Mouse (Mus musculus): ENCODE measurements around the gene Med13l. TPM values are rescaled to one million over a fixed set of nuclear protein-coding genes. Genes with fewer than 3 reads are reported as not detected.

Med13l gene
- polyA plus RNA-seq, 1 experiment from 2014 or later: 18.6 TPM

GRCm38 (mm10) chr5:118535130-118535529 is 25.3 kb upstream of the Med13l start:
- Histone ChIP-seq H3K9me3 (ENCODE audit: control insufficient read depth, low read length) (no peaks in the 10 kb centered on the region), H3K9ac (replicated peaks; ENCODE audit: low read depth, low read length) (no peak overlapping the region), H3K27ac (ENCODE audit: low read depth, low read length) (no peak overlapping the region), H3K4me1 (ENCODE audit: control insufficient read depth, insufficient read depth, low read length) (0 out of 2 replicates have a peak, but pooled peaks cover 4% of the 10 kb centered on the region), H3K4me2 (ENCODE audit: low read depth, low read length) (no peak overlapping the region), H3K36me3 (ENCODE audit: control insufficient read depth, insufficient read depth, low read length) (no peaks in the 10 kb centered on the region), H3K4me3 (ENCODE audit: low read depth, low read length) (no peak overlapping the region), H3K27me3 (ENCODE audit: control insufficient read depth, insufficient read depth, low read length) (no peaks in the 10 kb centered on the region)
- ATAC-seq (ENCODE audit: low read depth): no peak
- 55% methylated on average over 8 of the region's 8 CpGs for WGBS

- no peaks in the 10 kb centered on the region for H3K27me3 ChIP-seq (ENCODE audit: control insufficient read depth, insufficient read depth, low read length)
- 41% methylated on average over 5 of the region's 5 CpGs for WGBS
- H3K9me3 ChIP-seq (ENCODE audit: control insufficient read depth, low read length): no peaks in the 10 kb centered on the region; the same call in 1 of the 2 replicates
- H3K4me1 ChIP-seq (ENCODE audit: control insufficient read depth, insufficient read depth, low read length): no peaks in the 10 kb centered on the region
- no peak for ATAC-seq (ENCODE audit: low read depth)
- no peak overlapping the region for H3K27ac ChIP-seq (ENCODE audit: low read depth, low read length)
- no peak overlapping the region for H3K4me3 ChIP-seq (ENCODE audit: low read depth, low read length)
- no peak overlapping the region for H3K4me2 ChIP-seq (ENCODE audit: low read depth, low read length)
- no peaks in the 10 kb centered on the region for H3K36me3 ChIP-seq (ENCODE audit: control insufficient read depth, insufficient read depth, low read length)
- no peak overlapping the region for H3K9ac ChIP-seq (replicated peaks; ENCODE audit: low read depth, low read length)
These were observed 22.0 kb upstream of the Med13l start for GRCm38 (mm10) chr5:118538487-118538886.

GRCm38 (mm10) chr5:118543816-118544215 is 16.7 kb upstream of the Med13l start:
- H3K4me3 ChIP-seq (ENCODE audit: low read depth, low read length): no peak overlapping the region
- no peak overlapping the region for H3K27ac ChIP-seq (ENCODE audit: low read depth, low read length)
- no peak overlapping the region for H3K9ac ChIP-seq (replicated peaks; ENCODE audit: low read depth, low read length)
- H3K9me3 ChIP-seq (ENCODE audit: control insufficient read depth, low read length): no peaks in the 10 kb centered on the region; the same call in 1 of the 2 replicates
- no peaks in the 10 kb centered on the region for H3K4me1 ChIP-seq (ENCODE audit: control insufficient read depth, insufficient read depth, low read length)
- no peak for ATAC-seq (ENCODE audit: low read depth)
- 93% methylated on average over 2 of the region's 2 CpGs for WGBS
- no peaks in the 10 kb centered on the region for H3K36me3 ChIP-seq (ENCODE audit: control insufficient read depth, insufficient read depth, low read length)
- H3K27me3 ChIP-seq (ENCODE audit: control insufficient read depth, insufficient read depth, low read length): no peaks in the 10 kb centered on the region
- H3K4me2 ChIP-seq (ENCODE audit: low read depth, low read length): no peak overlapping the region

GRCm38 (mm10) chr5:118550493-118550892 is 10.0 kb upstream of the Med13l start:
- no peak overlapping the region for H3K27ac ChIP-seq (ENCODE audit: low read depth, low read length)
- no peak overlapping the region for H3K4me3 ChIP-seq (ENCODE audit: low read depth, low read length)
- WGBS: 74% methylated on average over 5 of the region's 5 CpGs
- no peaks in the 10 kb centered on the region for H3K4me1 ChIP-seq (ENCODE audit: control insufficient read depth, insufficient read depth, low read length)
- H3K9me3 ChIP-seq (ENCODE audit: control insufficient read depth, low read length): no peaks in the 10 kb centered on the region
- H3K27me3 ChIP-seq (ENCODE audit: control insufficient read depth, insufficient read depth, low read length): no peaks in the 10 kb centered on the region
- H3K4me2 ChIP-seq (ENCODE audit: low read depth, low read length): no peak overlapping the region
- no peak for ATAC-seq (ENCODE audit: low read depth)
- no peaks in the 10 kb centered on the region for H3K36me3 ChIP-seq (ENCODE audit: control insufficient read depth, insufficient read depth, low read length)
- no peak overlapping the region for H3K9ac ChIP-seq (replicated peaks; ENCODE audit: low read depth, low read length)

GRCm38 (mm10) chr5:118553290-118553689 is 7.2 kb upstream of the Med13l start:
- no peaks in the 10 kb centered on the region for H3K36me3 ChIP-seq (ENCODE audit: control insufficient read depth, insufficient read depth, low read length)
- ATAC-seq (ENCODE audit: low read depth): no peak

GRCm38 (mm10) chr5:118555305-118555704 is 5.2 kb upstream of the Med13l start:
- no peak overlapping the region for H3K4me3 ChIP-seq (ENCODE audit: low read depth, low read length)
- H3K4me2 ChIP-seq (ENCODE audit: low read depth, low read length): no peak overlapping the region
- no peaks in the 10 kb centered on the region for H3K4me1 ChIP-seq (ENCODE audit: control insufficient read depth, insufficient read depth, low read length)
- H3K27ac ChIP-seq (ENCODE audit: low read depth, low read length): no peak overlapping the region
- no peaks in the 10 kb centered on the region for H3K9me3 ChIP-seq (ENCODE audit: control insufficient read depth, low read length)
- no peak overlapping the region for H3K9ac ChIP-seq (replicated peaks; ENCODE audit: low read depth, low read length)
- H3K36me3 ChIP-seq (ENCODE audit: control insufficient read depth, insufficient read depth, low read length): no peaks in the 10 kb centered on the region
- H3K27me3 ChIP-seq (ENCODE audit: control insufficient read depth, insufficient read depth, low read length): no peaks in the 10 kb centered on the region
- 92% methylated on average over 4 of the region's 4 CpGs for WGBS
- ATAC-seq (ENCODE audit: low read depth): no peak

More at GRCm38 (mm10) chr5:118553290-118553689, 7.2 kb upstream of the Med13l start:
- Histone ChIP-seq H3K4me1 (ENCODE audit: control insufficient read depth, insufficient read depth, low read length) (no peaks in the 10 kb centered on the region), H3K9me3 (ENCODE audit: control insufficient read depth, low read length) (no peaks in the 10 kb centered on the region), H3K27ac (ENCODE audit: low read depth, low read length) (no peak overlapping the region), H3K4me2 (ENCODE audit: low read depth, low read length) (no peak overlapping the region), H3K4me3 (ENCODE audit: low read depth, low read length) (no peak overlapping the region), H3K27me3 (ENCODE audit: control insufficient read depth, insufficient read depth, low read length) (no peaks in the 10 kb centered on the region), H3K9ac (replicated peaks; ENCODE audit: low read depth, low read length) (no peak overlapping the region)

- Histone ChIP-seq H3K27ac (ENCODE audit: low read depth, low read length) (no peak overlapping the region), H3K27me3 (ENCODE audit: control insufficient read depth, insufficient read depth, low read length) (no peaks in the 10 kb centered on the region), H3K9ac (replicated peaks; ENCODE audit: low read depth, low read length) (no peak overlapping the region), H3K4me2 (ENCODE audit: low read depth, low read length) (no peak overlapping the region), H3K36me3 (ENCODE audit: control insufficient read depth, insufficient read depth, low read length) (no peaks in the 10 kb centered on the region), H3K4me1 (ENCODE audit: control insufficient read depth, insufficient read depth, low read length) (no peaks in the 10 kb centered on the region), H3K9me3 (ENCODE audit: control insufficient read depth, low read length) (no peaks in the 10 kb centered on the region), H3K4me3 (ENCODE audit: low read depth, low read length) (no peak overlapping the region)
- 45% methylated on average over 12 of the region's 12 CpGs for WGBS
- ATAC-seq (ENCODE audit: low read depth): no peak
These were observed 4.0 kb upstream of the Med13l start for GRCm38 (mm10) chr5:118556387-118556937.

GRCm38 (mm10) chr5:118558841-118559240 is 1.6 kb upstream of the Med13l start:
- Histone ChIP-seq H3K36me3 (ENCODE audit: control insufficient read depth, insufficient read depth, low read length) (no peaks in the 10 kb centered on the region), H3K9ac (replicated peaks; ENCODE audit: low read depth, low read length) (no peak overlapping the region), H3K9me3 (ENCODE audit: control insufficient read depth, low read length) (no peaks in the 10 kb centered on the region), H3K4me2 (ENCODE audit: low read depth, low read length) (no peak overlapping the region), H3K4me3 (ENCODE audit: low read depth, low read length) (no peak overlapping the region; the same call in 1 of the 2 replicates), H3K27ac (ENCODE audit: low read depth, low read length) (no peak overlapping the region), H3K27me3 (ENCODE audit: control insufficient read depth, insufficient read depth, low read length) (no peaks in the 10 kb centered on the region), H3K4me1 (ENCODE audit: control insufficient read depth, insufficient read depth, low read length) (peaks cover 16% of the 10 kb centered on the region)
- no peak for ATAC-seq (ENCODE audit: low read depth)
- WGBS: 82% methylated on average over 6 of the region's 6 CpGs

GRCm38 (mm10) chr5:118559584-118560384 is 695 bp upstream of the Med13l start:
- H3K4me1 ChIP-seq (ENCODE audit: control insufficient read depth, insufficient read depth, low read length): peaks cover 22% of the 10 kb centered on the region
- H3K27ac ChIP-seq (ENCODE audit: low read depth, low read length): peak overlapping the region; percentile 99
- H3K4me3 ChIP-seq (ENCODE audit: low read depth, low read length): peak overlapping the region; percentile 81
- peak overlapping the region; percentile 95 for H3K9ac ChIP-seq (replicated peaks; ENCODE audit: low read depth, low read length)
- no peaks in the 10 kb centered on the region for H3K36me3 ChIP-seq (ENCODE audit: control insufficient read depth, insufficient read depth, low read length)
- peak overlapping the region; percentile 57 for H3K4me2 ChIP-seq (ENCODE audit: low read depth, low read length)
- WGBS: under 1% methylated on average over 39 of the region's 101 CpGs
- H3K27me3 ChIP-seq (ENCODE audit: control insufficient read depth, insufficient read depth, low read length): no peaks in the 10 kb centered on the region
- H3K9me3 ChIP-seq (ENCODE audit: control insufficient read depth, low read length): no peaks in the 10 kb centered on the region
- peak; percentile 90 for ATAC-seq (ENCODE audit: low read depth)

All from neural tube, embryonic 14.5 days (tissue).